Mouse (Mus musculus) kidney, postnatal 10 days (tissue): Measurements from ENCODE around the gene Cd247.
A peak's percentile ranks its signal among the peaks of the same experiment; 100 is the strongest.
"Not testable (repeated sequence)": the region's sequence is repeated elsewhere in the genome, so short reads cannot be mapped to it uniquely, and the experiment has no call there.

Experiments
- DNase-seq: peaks from one replicate; pipeline ENCODE4 v3.0.0; 2021; ENCODE audit warnings: mixed read lengths

Gene Cd247

GRCm38 (mm10) chr1:165788511-165788910 is at the start of gene Cd247:
Gene Cd247 (plus strand): TSS chr1:165788681.
- no peak for DNase-seq

GRCm38 (mm10) chr1:165738985-165739384 is 49.5 kb upstream of the Cd247 start:
- no peak for DNase-seq

GRCm38 (mm10) chr1:165741989-165742388 is 46.5 kb upstream of the Cd247 start:
- DNase-seq, result no peak

GRCm38 (mm10) chr1:165748053-165748452 is 40.4 kb upstream of the Cd247 start:
- no peak for DNase-seq

GRCm38 (mm10) chr1:165751142-165751541 is 37.3 kb upstream of the Cd247 start:
- no peak for DNase-seq

GRCm38 (mm10) chr1:165751838-165752237 is 36.6 kb upstream of the Cd247 start:
- no peak for DNase-seq

GRCm38 (mm10) chr1:165754205-165754604 is 34.3 kb upstream of the Cd247 start:
- no peak for DNase-seq

GRCm38 (mm10) chr1:165755194-165755593 is 33.3 kb upstream of the Cd247 start:
- no peak for DNase-seq

GRCm38 (mm10) chr1:165761522-165762305 is 26.8 kb upstream of the Cd247 start:
- DNase-seq, result no peak

GRCm38 (mm10) chr1:165762498-165762897 is 26.0 kb upstream of the Cd247 start:
- not testable (repeated sequence) for DNase-seq

- no peak for DNase-seq
These were observed 25.4 kb upstream of the Cd247 start for GRCm38 (mm10) chr1:165762914-165763634.

- peak; percentile 96 for DNase-seq
These were observed 24.7 kb upstream of the Cd247 start, which contains the start of gene Creg1 for GRCm38 (mm10) chr1:165763635-165764372. Gene Creg1 (plus strand): TSS chr1:165763746.

GRCm38 (mm10) chr1:165764571-165764970 is 23.9 kb upstream of the Cd247 start:
- no peak for DNase-seq

GRCm38 (mm10) chr1:165765041-165765440 is 23.4 kb upstream of the Cd247 start:
- no peak for DNase-seq

- DNase-seq, result no peak
These were observed 22.7 kb upstream of the Cd247 start for GRCm38 (mm10) chr1:165765651-165766294.

- no peak for DNase-seq
These were observed 22.1 kb upstream of the Cd247 start for GRCm38 (mm10) chr1:165766295-165766890.

GRCm38 (mm10) chr1:165768894-165769512 is 19.5 kb upstream of the Cd247 start:
- no peak for DNase-seq

- DNase-seq, result no peak
These were observed 18.2 kb upstream of the Cd247 start for GRCm38 (mm10) chr1:165770181-165770759.

- peak; percentile 86 for DNase-seq
These were observed 17.0 kb upstream of the Cd247 start for GRCm38 (mm10) chr1:165771491-165771897.

GRCm38 (mm10) chr1:165771998-165772397 is 16.5 kb upstream of the Cd247 start:
- no peak for DNase-seq

- DNase-seq, result peak; percentile 57
These were observed 12.8 kb upstream of the Cd247 start for GRCm38 (mm10) chr1:165775518-165776294.
